Mouse (Mus musculus) layer of hippocampus, adult 2 months (tissue): ENCODE data around the gene Inpp5d. TPM values are rescaled to one million over a fixed set of nuclear protein-coding genes. Genes with fewer than 3 reads are reported as not detected.
A peak's percentile ranks its signal among the peaks of the same experiment; 100 is the strongest.

Source experiments
- DNase-seq, 2 experiments: peaks; one replicate each; pipeline ENCODE4 v3.0.0; 2022; ENCODE audit warnings: low spot score in 2 of 2
- H3K27ac ChIP-seq: fragments of 200-600 bp; 2 replicates; pipeline ENCODE4 v1.8.1; 2022
- H3K4me3 ChIP-seq: fragments of 200-600 bp; 2 replicates; pipeline ENCODE4 v1.8.1; 2022; ENCODE audit warnings: mild to moderate bottlenecking
- CTCF ChIP-seq: fragments of 200-600 bp; conservative IDR thresholded peaks from 2 replicates; pipeline ENCODE4 v1.8.1; 2022; ENCODE audit warnings: antibody characterized with exemption, mild to moderate bottlenecking, moderate library complexity
- total RNA-seq, 2 experiments: library from RNA; stranded (reverse); gene quantifications; 2 replicates each; pipeline ENCODE4 v1.2.3; 2021

Inpp5d gene
- total RNA-seq, 2 experiments from 2014 or later, result 14.1 to 21.0 TPM

DNA sequence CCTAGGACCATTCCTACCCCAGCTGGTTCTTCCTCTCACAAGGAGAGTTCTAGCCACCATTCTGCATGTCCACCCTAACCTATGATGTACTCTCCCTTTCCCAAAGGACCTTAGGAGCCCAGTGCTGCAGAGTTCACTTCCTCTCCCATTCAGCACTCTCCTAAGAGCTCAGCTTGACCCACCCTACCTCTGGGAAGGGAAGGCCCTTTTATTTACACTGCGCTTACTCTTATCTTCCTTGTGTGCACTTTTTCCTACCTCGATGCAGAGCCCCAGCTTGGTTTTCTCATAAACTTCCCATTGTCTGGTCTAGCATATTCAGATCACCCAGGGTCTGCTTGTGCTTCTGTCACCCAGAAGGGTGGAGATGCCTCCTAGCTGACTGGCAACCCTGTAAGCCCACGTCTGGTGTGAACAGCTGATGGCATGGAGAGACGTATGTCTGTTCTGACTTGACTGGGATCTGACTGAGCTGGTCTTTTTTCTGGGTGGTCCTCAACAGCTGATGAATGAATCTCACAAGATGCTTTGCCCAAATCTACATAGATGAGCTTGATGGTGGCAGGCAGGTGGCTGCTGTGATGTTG, 29.2 kb downstream of the Inpp5d start:
- no peak for DNase-seq
- Histone ChIP-seq H3K27ac (peak overlapping the region; percentile 5; the same call in 1 of the 2 replicates), H3K4me3 (no peak overlapping the region)
- TF ChIP-seq CTCF, result no peak

DNA sequence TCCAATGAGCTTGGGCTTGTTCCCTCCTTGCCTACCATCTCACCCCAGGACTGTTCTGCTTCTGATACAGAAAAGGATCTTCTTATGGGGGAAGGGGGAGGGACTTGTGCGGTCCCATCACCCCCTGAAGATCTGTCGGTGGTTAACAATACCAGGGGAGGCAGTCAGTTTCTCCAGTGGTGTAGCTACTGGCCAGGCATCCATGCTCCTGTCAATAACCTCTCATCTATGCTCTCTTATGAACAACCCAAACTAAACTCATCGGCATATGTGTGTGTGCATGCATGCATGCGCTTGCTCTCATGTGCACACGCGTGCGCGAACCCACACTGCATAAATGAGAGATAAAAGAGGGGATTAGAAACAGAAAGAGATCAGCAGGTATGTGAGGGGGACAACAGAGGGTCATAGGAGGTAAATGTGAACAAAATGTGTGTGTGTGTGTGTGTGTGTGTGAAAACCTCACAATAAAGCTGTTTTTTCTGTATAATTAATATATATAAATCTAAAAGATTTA, 29.9 kb downstream of the Inpp5d start:
- Histone ChIP-seq H3K27ac (peak overlapping the region; percentile 29; the same call in 1 of the 2 replicates), H3K4me3 (no peak overlapping the region)
- DNase-seq, result no peak
- no peak for TF ChIP-seq CTCF

DNA sequence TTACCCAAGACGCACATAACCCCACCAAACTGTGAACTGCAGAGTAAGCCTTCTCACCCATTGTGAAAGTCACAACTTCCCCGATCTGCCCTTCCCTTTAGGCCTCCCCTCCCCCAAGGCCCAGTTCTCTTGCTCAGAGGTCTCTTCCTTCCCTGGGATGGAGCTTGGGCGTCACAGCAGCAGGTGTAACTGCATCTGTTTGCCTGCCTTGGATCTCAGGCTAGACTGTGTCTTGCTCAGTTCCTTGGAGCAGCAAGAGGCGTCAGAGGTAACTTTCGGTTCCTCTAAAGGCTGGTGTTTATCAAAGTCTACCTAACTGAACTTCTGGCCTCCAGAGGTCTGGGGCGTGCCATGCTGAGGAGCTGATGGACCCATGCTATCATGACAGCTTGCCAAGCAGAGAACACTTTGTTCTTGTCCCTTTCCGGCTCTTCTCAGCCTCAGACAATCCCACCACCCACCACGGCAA, 30.5 kb downstream of the Inpp5d start:
- TF ChIP-seq CTCF, result no peak
- no peak for DNase-seq
- H3K27ac ChIP-seq, result peak overlapping the region; percentile 29; the same call in 1 of the 2 replicates
- no peak overlapping the region for H3K4me3 ChIP-seq

DNA sequence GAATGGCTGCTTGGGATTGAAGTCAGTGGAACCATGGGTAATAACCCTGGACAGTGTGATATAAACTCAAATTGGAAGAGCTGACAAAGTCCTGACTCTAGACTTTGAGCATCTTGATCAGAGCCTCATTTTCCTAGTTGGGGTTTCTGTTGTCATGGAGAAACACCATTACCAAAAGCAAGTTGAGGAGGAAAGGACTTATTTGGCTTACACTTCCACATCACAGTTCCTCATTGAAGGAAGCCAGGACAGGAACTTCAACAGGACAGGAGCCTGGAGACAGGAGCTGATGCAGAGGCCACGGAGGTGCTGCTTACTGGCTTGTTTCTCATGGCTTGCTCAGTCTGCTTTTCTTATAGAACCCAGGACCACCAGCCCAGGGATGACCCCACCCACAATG, 31.3 kb downstream of the Inpp5d start:
- Histone ChIP-seq H3K27ac (peak overlapping the region; percentile 29; the same call in 1 of the 2 replicates), H3K4me3 (no peak overlapping the region)
- no peak for TF ChIP-seq CTCF
- no peak for DNase-seq

DNA sequence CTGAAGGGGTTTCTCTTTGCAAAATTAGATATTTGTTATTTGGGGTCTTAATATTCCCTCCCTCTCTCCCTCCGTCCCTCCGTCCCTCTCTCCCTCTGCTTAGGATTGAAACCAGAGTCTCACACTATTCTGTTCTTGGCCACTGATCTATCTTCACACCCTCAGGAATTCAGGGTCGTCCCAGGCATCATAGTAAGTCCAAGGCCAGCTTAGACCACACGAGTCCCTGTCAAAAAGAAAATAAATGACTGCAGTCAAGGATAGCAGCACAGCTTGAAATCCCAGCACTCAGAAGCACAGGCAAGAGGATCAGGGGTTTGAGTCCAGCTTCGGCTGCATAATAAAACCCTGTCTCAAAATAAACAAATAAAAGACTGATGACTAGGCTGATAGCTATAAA, 35.0 kb downstream of the Inpp5d start:
- no peak for DNase-seq
- Histone ChIP-seq H3K27ac (no peak overlapping the region), H3K4me3 (no peak overlapping the region)
- no peak for TF ChIP-seq CTCF

DNA sequence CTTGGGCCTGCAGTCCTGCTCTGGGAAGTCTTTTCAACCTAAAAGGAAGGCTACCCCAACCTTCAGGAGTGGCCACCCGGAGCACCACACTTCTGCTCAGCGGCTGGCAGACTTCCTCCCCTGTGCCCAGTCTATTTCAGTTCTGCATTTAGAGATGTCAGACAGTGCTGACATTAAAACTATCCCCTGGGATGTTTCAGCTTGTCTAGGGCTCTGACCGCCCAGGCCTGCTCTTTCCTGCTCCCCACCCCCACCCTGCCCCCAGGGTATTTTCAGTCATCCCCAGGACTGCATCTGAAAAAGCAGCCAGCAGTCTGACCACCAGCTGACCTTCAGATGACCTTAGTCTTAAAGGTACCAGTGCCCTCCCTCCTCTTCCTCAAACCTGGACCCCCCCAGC, 38.0 kb downstream of the Inpp5d start:
- peak in 1 of 2 experiments; percentile 16 for DNase-seq
- H3K27ac ChIP-seq, result peak overlapping the region; percentile 33; the same call in 1 of the 2 replicates
- no peak for TF ChIP-seq CTCF
- no peak overlapping the region for H3K4me3 ChIP-seq

DNA sequence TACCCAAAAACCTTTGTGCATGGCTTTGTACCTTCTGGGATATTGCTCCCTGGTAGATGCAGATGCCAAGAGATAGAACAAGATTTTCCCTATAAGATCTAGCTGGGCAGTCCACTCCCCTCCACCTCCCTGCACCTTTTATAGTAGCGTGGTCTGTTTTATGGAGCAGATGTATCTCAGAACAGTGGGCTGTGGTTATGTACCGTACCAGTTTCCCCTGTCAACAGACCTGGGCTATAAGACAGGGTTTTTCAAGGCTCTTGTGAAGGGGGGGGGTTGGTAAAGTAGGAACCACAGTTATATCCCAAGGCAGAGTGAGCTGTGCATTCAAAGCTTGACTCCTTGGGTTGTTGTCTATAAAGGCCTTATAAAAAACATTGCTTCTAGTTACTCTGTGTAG, 38.4 kb downstream of the Inpp5d start:
- peak overlapping the region; percentile 33; the same call in 1 of the 2 replicates for H3K27ac ChIP-seq
- no peak overlapping the region for H3K4me3 ChIP-seq
- DNase-seq, result no peak
- TF ChIP-seq CTCF, result no peak

DNA sequence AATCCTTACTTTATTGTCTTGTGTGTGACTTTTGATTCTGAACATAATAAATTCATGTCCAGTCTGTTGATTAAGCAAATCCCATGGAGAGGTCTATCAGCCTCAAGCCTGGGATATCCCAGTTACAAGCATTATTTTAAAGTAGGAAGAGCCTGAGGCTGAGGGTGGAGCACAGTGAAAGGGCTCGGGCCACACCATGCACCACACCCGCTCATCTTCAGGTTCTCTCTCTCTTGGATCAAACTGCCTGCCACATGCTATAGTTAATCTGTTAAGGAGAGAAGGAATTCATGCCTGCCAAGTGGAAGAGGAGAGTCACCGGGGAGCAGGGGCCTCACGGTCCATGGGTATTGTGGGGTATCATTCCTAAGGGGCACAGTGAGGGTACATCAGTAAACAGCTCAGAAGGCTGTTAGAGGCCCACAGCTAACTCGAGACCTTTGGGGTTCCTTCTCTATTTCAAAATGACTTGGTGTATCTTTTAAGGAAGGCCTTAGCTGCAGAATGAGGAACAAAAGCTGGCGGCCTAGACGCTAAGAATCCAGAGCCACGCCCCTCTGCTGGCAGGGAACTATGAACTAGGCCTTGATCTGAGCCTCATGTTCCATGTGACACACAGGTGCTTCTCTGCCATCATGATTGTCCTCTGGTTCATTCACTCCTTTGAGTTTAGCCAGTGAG, 39.0 kb downstream of the Inpp5d start:
- peak overlapping the region; percentile 33; the same call in 1 of the 2 replicates for H3K27ac ChIP-seq
- no peak for TF ChIP-seq CTCF
- no peak overlapping the region for H3K4me3 ChIP-seq
- DNase-seq, result no peak

DNA sequence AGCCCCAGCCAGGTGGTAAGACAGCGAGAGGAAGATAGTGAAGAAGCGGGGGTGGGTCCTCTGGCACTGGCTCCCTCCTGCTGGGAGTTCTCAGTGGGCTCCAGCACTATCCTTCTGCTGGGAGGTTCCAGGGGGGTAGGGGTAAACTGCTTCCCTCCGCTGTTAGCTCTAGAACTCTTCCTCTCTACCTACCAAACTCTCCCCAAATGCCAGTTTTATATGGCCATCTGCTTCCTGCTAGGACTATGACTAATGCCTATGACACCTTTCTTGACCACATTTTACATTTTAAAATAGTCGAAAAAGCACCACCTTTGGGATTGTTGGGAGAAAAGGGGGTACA, 39.5 kb downstream of the Inpp5d start:
- Histone ChIP-seq H3K27ac (peak overlapping the region; percentile 33; the same call in 1 of the 2 replicates), H3K4me3 (no peak overlapping the region)
- TF ChIP-seq CTCF, result no peak
- no peak for DNase-seq

DNA sequence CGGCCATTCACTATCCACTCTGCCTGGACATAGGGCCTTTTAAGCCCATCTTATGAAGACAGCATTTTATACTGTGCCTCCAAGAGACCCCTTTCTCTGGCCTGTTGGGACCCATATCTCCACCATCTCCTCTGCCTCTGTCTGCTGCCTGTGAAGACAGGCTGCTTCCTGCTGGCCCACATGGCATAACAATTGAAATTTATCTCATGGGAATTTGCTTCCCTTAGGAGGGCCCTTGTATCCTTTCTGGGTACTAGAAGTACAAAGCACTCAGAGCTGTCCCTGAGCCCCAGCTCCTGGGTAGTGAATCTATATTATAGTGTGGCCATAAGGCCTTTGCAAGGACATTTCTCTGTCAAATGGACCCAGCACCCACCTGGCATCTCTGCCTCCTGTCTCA, 40.6 kb downstream of the Inpp5d start:
- no peak overlapping the region for H3K27ac ChIP-seq
- no peak for DNase-seq
- no peak for TF ChIP-seq CTCF
- no peak overlapping the region for H3K4me3 ChIP-seq

DNA sequence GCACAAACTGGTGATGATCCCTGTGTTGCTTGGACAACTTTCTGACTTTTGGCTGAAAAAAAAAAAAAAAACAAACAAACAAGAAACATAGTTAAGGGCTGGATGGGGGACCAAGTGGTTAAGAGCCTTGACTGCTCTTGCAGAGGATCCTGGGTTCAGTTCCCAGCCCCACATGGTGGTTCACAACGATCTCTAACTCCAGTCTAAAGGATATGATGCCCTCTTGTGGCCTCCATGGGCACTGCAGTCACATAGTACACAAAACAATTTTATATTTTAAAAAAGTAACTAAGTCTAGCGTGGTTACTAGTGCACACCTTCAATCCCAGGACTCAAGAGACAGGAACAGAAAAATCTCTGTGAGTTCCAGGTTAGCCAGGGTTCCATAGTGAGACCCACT, 43.9 kb downstream of the Inpp5d start:
- no peak for DNase-seq
- TF ChIP-seq CTCF, result peak; percentile 67
- H3K27ac ChIP-seq, result no peak overlapping the region
- H3K4me3 ChIP-seq, result no peak overlapping the region

DNA sequence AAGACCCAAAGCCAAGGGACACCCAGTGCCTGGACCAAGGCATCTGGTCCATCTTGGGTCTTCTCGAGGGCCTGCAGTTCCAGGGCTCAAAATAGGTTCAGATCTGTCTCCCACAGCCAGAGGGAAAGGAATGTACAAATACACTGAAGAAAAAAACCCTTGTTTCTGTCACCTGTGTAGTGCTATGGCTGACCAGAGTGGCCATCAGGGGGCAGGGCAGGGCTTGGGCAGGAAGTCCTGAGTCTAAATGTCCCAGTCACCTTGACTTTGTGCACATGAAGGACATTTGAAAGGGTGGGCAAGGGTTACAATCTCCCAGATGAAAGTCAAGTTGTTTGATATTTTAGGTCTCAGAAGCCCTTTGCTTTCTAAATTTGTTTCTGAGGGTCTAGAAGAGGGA, 46.9 kb downstream of the Inpp5d start:
- TF ChIP-seq CTCF, result peak; percentile 33; the same call in 1 of the 2 replicates

DNA sequence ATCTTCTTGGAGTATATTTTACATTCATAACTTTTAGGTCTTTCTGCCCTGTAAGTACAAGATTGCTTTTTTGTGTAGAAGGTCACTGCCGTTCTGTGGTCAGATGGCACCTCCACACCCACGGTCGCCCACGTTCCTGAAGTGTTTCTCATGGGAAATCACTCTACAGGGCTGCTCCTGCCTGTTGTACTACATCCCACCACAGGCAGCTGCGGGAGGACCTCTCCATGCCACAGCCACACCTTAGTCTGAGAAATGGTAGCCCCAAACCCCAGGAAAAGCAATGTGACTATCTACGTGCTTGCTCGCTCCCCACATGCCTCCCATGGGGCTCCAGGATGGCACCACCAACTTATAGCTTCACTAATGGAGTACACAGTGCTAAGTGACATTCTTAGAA, 48.2 kb downstream of the Inpp5d start:
- Histone ChIP-seq H3K27ac (no peak overlapping the region), H3K4me3 (no peak overlapping the region)
- no peak for TF ChIP-seq CTCF
- DNase-seq, result no peak

More for the DNA sequence above, 46.9 kb downstream of the Inpp5d start:
- H3K4me3 ChIP-seq, result no peak overlapping the region
- DNase-seq, result no peak
- H3K27ac ChIP-seq, result no peak overlapping the region

DNA sequence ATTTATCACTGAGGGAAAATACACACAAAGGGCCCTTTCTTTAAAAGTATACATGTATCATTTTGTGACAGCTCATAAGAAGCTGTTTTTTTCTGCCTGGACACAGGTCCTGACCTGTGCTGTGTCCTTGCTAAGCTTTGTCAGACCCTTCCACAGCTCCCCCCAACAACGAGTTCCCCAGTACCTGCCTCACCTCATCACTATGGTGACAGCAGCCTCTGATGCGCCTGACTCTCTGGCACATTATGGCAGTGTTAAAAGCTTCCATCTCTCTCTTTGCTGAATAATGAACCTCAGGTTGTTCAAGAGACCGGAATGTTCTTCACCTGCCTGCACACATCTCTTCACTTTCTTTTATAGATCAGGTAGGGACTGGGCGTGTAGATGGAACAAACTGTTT, 51.4 kb downstream of the Inpp5d start:
- Histone ChIP-seq H3K4me3 (no peak overlapping the region), H3K27ac (no peak overlapping the region)
- no peak for DNase-seq
- no peak for TF ChIP-seq CTCF
